Mouse (Mus musculus) hindbrain, embryonic 16.5 days (tissue): Measurements from ENCODE around the gene Snd1. TPM values are rescaled to one million over a fixed set of nuclear protein-coding genes. Genes with fewer than 3 reads are reported as not detected.

Experiments used
- ATAC-seq: fragments of 200-750 bp; cut with Nextera tagmentation; 2 replicates; pipeline ENCODE4 v1.8.0; 2017; ENCODE audit warnings: moderate TSS enrichment, moderate library complexity
- H3K27ac ChIP-seq: fragments of 300-500 bp; sonication (generic); 2 replicates; pipeline ENCODE4 v1.5.1; 2014; ENCODE audit warnings: low read depth, mild to moderate bottlenecking, control low read depth, low read length, moderate library complexity
- H3K27me3 ChIP-seq: fragments of 300-500 bp; sonication (generic); replicated peaks from 2 replicates; pipeline ENCODE4 v1.6.1; 2014; ENCODE audit warnings: low read length; ENCODE audit not compliant: control insufficient read depth, insufficient read depth
- H3K36me3 ChIP-seq: fragments of 300-500 bp; sonication (generic); 2 replicates; pipeline ENCODE4 v1.6.1; 2014; ENCODE audit warnings: mild to moderate bottlenecking, low read length, moderate library complexity, mixed read lengths; ENCODE audit not compliant: control insufficient read depth, insufficient read depth
- H3K4me1 ChIP-seq: fragments of 300-500 bp; sonication (generic); 2 replicates; pipeline ENCODE4 v1.6.1; 2014; ENCODE audit warnings: low read depth, low read length; ENCODE audit not compliant: control insufficient read depth, insufficient read depth
- H3K4me2 ChIP-seq: fragments of 300-500 bp; sonication (generic); 2 replicates; pipeline ENCODE4 v1.6.1; 2014; ENCODE audit warnings: mild to moderate bottlenecking, low read length, control low read depth, moderate library complexity
- H3K4me3 ChIP-seq: fragments of 300-500 bp; sonication (generic); 2 replicates; pipeline ENCODE4 v1.5.1; 2014; ENCODE audit warnings: mild to moderate bottlenecking, low read length, control low read depth, moderate library complexity
- H3K9ac ChIP-seq: fragments of 300-500 bp; sonication (generic); 2 replicates; pipeline ENCODE4 v1.6.1; 2014; ENCODE audit warnings: low read depth, mild to moderate bottlenecking, control low read depth, low read length, moderate library complexity
- H3K9me3 ChIP-seq: fragments of 300-500 bp; sonication (generic); 2 replicates; pipeline ENCODE4 v1.6.1; 2014; ENCODE audit warnings: mild to moderate bottlenecking, low read length, moderate library complexity; ENCODE audit not compliant: control insufficient read depth
- WGBS: fragments of 180-500 bp; shearing (Covaris S2); extraction: QIAGEN DNeasy Blood & Tissue Kit; methylation state at CpG from one replicate; pipeline ENCODE4 v1.1.7; 2014; 5-methylcytosine and 5-hydroxymethylcytosine counted together
- polyA plus RNA-seq: library from polyadenylated mRNA; unstranded; fragments of >200 nt; fragmentation: Nextera tagmentation; extraction: Ambion mirVana; gene quantifications from 2 replicates; pipeline ENCODE4 v1.2.1, GENCODE M21; 2015

Snd1 gene
- polyA plus RNA-seq, 1 experiment from 2014 or later = 69.7 TPM

DNA sequence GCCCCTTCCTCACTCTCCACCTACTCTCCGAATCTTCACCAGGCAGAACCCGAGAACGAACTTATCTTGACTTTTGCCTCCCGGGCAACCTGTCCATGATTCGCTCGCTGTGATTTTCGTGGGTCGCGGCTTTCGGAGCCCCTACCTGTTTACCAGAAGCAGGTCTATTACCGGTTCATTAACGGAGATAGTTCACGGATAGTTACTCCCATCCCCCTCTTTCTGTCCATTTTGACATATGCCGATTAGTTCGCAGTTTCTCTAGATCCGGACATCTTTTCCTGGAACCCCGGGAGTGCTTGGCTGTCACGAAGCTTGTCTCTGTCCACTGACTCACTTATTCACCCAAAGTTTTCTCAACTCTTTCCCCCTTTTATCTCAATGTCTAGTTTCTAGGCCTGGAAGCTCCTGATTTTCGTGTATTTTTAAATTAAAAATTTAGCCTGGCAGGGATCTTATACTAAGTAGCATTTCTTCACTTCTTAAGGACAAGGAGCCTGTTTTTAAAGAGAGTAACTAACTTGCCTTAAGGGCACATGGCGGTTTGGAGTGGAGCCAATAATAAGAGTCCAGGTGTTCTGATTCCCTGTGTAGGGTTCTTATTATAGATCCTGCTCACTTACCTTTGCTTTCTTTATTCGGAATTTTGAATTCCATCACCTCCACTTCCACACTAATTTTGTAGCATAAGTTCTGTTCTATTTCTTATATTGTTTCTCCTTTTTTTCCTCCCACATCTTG, 6.0 kb downstream of the Snd1 start:
- Histone ChIP-seq H3K9ac (peak overlapping the region; percentile 88), H3K4me3 (peak overlapping the region; percentile 89), H3K27ac (peak overlapping the region; percentile 84; the same call in 1 of the 2 replicates), H3K4me2 (peak overlapping the region; percentile 95), H3K4me1 (peaks cover 23% of the 10 kb centered on the region), H3K9me3 (no peaks in the 10 kb centered on the region), H3K27me3 (no peaks in the 10 kb centered on the region), H3K36me3 (no peaks in the 10 kb centered on the region)
- 8% methylated on average over 21 of the region's 21 CpGs for WGBS
- ATAC-seq = no peak

DNA sequence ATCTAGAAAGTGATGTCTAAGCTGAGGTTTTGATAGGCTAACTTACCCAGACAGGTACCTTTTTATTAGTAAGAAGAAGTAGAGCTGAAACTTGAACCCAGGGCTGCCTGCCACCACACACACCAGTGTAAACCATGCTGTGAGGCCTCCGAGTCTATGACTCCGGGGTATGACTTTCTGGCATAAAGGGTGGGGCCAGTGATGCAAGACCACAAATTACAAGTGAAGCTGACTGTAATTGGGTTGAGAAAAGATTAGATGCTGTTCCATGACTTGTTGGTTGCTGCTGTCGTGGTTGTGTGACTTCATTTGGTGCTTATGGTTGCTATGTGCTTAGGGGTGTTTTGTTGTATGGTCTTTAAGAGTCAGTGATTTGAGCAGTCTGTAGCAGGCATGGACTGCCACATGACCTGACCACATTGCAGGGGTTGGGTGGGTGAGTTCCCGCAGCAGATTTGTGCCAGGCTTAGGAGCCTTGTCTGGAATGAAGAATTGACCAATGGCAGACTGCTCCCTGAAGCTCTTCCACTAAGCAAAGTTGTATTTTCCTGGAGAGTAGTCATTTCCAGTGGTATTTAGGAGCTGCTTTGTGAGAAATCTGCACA, 7.9 kb downstream of the Snd1 start:
- no peak overlapping the region for H3K4me2 ChIP-seq
- no peak overlapping the region for H3K27ac ChIP-seq
- no peak overlapping the region for H3K4me3 ChIP-seq
- H3K27me3 ChIP-seq = no peaks in the 10 kb centered on the region
- no peak overlapping the region for H3K9ac ChIP-seq
- H3K9me3 ChIP-seq = no peaks in the 10 kb centered on the region
- H3K4me1 ChIP-seq = peaks cover 23% of the 10 kb centered on the region
- no peaks in the 10 kb centered on the region for H3K36me3 ChIP-seq
- WGBS = 80% methylated on average over 4 of the region's 4 CpGs
- no peak for ATAC-seq

DNA sequence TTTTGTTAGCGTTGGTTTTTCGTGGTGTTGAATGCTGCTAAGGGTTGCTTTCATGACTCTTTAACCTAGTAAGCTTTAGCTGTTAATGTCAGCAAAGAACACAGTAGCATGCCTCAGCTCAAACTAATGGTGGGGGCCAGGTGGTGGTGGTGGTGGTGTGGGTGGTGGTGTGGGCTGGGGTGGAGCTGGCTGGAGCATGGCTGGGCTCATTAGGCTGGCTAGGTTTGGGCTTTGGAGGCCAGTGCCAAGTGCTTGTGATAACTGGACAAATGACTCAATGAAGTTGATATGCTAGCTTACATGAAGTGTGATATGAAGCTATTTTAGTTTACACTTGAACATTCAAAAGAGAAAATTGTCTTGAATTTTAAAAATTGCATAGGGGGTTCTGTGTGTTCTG, 11.1 kb downstream of the Snd1 start:
- WGBS = 88% methylated on average over 2 of the region's 2 CpGs
- no peak overlapping the region for H3K4me3 ChIP-seq
- H3K4me1 ChIP-seq = peaks cover 17% of the 10 kb centered on the region
- no peak overlapping the region for H3K9ac ChIP-seq
- H3K9me3 ChIP-seq = no peaks in the 10 kb centered on the region
- no peaks in the 10 kb centered on the region for H3K36me3 ChIP-seq
- no peak overlapping the region for H3K4me2 ChIP-seq
- no peak overlapping the region for H3K27ac ChIP-seq
- ATAC-seq = no peak
- no peaks in the 10 kb centered on the region for H3K27me3 ChIP-seq

DNA sequence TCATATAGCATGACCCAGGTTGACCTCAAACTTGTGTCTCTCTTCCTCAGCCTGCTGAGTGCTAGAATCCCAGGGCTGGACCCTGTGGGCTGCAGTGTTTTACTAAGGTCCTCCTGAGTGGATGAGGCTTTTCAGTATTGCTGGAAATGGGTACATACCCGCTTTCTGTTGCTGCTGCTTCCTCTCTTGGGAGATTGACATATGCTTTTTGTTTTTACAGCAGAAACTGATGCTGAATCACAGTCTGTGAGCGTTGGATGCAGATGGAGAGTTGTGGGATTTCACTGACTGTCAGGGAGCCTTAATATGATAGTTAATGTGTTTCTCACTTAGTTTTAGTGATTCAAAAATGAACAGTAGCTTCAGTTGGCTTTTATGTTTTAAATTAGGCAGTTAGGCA, 11.5 kb downstream of the Snd1 start:
- no peaks in the 10 kb centered on the region for H3K9me3 ChIP-seq
- no peak for ATAC-seq
- 82% methylated on average over 2 of the region's 2 CpGs for WGBS

DNA sequence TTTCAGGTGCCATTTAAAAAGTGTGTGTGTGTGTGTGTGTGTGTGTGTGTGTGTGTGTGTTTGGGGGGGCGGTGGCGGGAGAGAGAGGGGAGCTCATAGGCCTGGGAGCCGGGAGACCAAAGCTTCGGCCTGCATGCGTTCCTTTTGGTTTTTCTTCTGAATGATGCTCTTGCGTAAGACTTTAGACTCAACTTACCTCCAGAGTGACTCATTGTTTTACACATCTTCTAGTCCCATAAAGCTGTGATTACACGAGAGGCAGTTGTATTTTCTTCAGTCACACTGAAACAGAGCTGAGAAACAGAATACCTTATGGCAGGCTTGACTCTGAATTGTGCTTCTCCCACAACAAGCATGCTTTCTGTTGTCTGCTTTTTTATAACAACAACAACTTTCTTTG, 12.0 kb downstream of the Snd1 start:
- Histone ChIP-seq H3K27me3 (no peaks in the 10 kb centered on the region), H3K36me3 (no peaks in the 10 kb centered on the region)

More for the DNA sequence above, 11.5 kb downstream of the Snd1 start:
- no peaks in the 10 kb centered on the region for H3K27me3 ChIP-seq
- H3K27ac ChIP-seq = no peak overlapping the region
- no peak overlapping the region for H3K4me2 ChIP-seq
- H3K36me3 ChIP-seq = no peaks in the 10 kb centered on the region
- H3K4me1 ChIP-seq = peaks cover 14% of the 10 kb centered on the region
- H3K4me3 ChIP-seq = no peak overlapping the region
- no peak overlapping the region for H3K9ac ChIP-seq

DNA sequence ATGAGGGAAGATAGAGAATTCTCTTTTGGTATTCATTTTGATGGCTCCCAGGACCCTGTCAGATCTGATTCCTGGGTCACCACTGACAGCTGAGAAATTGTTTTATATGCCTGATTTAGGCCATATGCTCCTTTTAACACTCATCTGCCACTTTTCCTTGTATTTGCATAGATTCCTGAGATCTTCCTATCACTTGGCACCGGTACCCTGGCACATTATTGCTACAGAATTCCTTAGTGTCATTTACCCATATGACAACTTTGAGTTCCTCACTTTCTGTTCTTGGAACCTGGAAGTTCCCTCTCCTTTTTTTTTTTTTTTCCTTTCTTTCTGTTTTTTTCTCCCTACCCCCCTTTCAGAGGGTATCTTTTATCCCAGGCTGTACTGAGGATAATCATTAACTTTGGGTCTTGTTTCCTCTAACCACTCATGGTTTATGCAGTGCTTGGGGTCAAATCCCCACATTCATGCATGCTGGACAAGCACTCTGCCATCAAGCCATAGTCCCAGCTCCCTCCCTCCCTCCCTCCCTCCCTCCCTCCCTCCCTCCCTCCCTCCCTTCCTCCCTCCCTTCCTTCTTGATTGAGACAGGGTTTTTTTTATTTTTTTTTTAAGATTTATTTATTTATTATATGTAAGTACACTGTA, 13.4 kb downstream of the Snd1 start:
- no peaks in the 10 kb centered on the region for H3K4me1 ChIP-seq
- H3K9me3 ChIP-seq = no peaks in the 10 kb centered on the region; the same call in 1 of the 2 replicates
- no peak for ATAC-seq
- WGBS = 81% methylated on average over 1 of the region's 1 CpGs
- no peaks in the 10 kb centered on the region for H3K27me3 ChIP-seq
- no peak overlapping the region for H3K4me2 ChIP-seq
- H3K27ac ChIP-seq = no peak overlapping the region
- no peaks in the 10 kb centered on the region for H3K36me3 ChIP-seq
- H3K9ac ChIP-seq = no peak overlapping the region
- no peak overlapping the region for H3K4me3 ChIP-seq

More for the DNA sequence above, 12.0 kb downstream of the Snd1 start:
- Histone ChIP-seq H3K9ac (no peak overlapping the region), H3K4me1 (peaks cover 12% of the 10 kb centered on the region), H3K4me3 (no peak overlapping the region), H3K4me2 (no peak overlapping the region), H3K27ac (no peak overlapping the region), H3K9me3 (no peaks in the 10 kb centered on the region)
- ATAC-seq = no peak
- 94% methylated on average over 7 of the region's 7 CpGs for WGBS

DNA sequence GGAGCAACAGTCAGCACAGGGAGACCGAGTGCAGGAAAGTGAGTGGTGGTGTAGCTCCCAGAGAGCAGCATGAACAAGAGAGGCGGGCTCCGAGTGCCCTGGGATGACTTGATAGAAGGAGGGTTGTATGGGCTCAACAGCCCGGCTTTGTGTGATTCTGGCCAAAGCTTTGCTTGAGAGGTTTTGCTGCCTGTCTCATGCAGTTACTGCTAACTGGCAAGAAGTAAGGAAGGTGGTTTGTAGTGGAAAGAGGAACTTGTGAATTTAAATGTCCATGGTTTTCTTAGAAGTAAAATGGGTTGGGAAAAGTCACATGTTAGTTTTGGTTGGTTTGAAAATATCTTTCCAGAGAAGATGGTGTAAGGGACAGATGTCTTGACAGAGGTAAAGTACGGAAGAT, 15.7 kb downstream of the Snd1 start:
- Histone ChIP-seq H3K4me2 (no peak overlapping the region), H3K9ac (no peak overlapping the region), H3K27me3 (no peaks in the 10 kb centered on the region), H3K27ac (no peak overlapping the region), H3K36me3 (no peaks in the 10 kb centered on the region), H3K9me3 (no peaks in the 10 kb centered on the region; the same call in 1 of the 2 replicates), H3K4me3 (no peak overlapping the region), H3K4me1 (no peaks in the 10 kb centered on the region)
- ATAC-seq = no peak
- 87% methylated on average over 5 of the region's 5 CpGs for WGBS

DNA sequence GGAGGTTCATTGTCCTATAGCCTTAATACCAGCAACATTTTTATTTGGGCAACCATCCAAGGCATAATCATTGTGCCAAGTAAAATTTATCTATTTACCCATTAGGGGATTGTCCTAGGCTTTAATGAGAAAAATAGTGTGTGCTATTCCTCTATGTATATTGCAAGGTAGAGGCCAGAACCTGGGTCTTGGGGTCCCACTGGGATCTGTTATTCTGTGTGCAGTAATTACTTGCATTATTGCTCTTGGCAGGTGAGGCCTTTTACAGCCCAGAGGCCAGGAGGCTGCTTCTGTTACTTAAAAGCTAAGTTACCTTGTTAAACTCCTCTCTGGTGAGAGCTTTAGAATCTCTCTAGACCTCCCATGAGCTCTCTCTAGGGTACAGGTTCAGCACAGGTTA, 16.3 kb downstream of the Snd1 start:
- H3K27ac ChIP-seq = no peak overlapping the region
- no peak overlapping the region for H3K4me2 ChIP-seq
- ATAC-seq = 0 out of 2 replicates have a peak, but pooled peaks have one; percentile 37
- H3K9ac ChIP-seq = no peak overlapping the region
- no peaks in the 10 kb centered on the region for H3K36me3 ChIP-seq
- H3K4me3 ChIP-seq = no peak overlapping the region
- no peaks in the 10 kb centered on the region for H3K4me1 ChIP-seq
- H3K27me3 ChIP-seq = no peaks in the 10 kb centered on the region
- no peaks in the 10 kb centered on the region; the same call in 1 of the 2 replicates for H3K9me3 ChIP-seq

DNA sequence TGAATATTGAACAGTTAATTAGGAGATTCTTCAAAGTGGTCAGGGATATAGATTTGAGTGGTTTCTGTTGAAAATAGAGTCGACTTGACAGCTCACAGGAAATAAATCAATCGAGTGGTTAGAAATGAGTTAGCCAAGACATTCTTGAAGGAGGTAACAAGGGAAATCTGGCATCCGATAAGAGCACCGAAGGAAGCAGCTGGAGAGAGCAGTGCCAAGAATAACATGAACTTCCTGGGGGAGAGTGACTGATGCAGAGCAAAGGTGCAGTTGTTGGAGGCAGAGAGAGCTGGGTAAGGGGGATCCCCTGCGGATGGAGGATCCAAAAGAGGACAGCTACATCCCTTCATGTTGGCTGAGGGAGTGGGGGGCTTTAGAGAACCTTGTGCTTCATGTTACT, 22.9 kb downstream of the Snd1 start:
- H3K4me3 ChIP-seq = no peak overlapping the region
- H3K27ac ChIP-seq = no peak overlapping the region
- no peaks in the 10 kb centered on the region for H3K27me3 ChIP-seq
- H3K4me1 ChIP-seq = no peaks in the 10 kb centered on the region
- no peaks in the 10 kb centered on the region for H3K36me3 ChIP-seq
- H3K9me3 ChIP-seq = no peaks in the 10 kb centered on the region; the same call in 1 of the 2 replicates
- no peak for ATAC-seq
- no peak overlapping the region for H3K4me2 ChIP-seq
- 72% methylated on average over 5 of the region's 5 CpGs for WGBS
- H3K9ac ChIP-seq = no peak overlapping the region
